Mouse (Mus musculus): ENCODE measurements at regions not wholly inside any gene's neighbourhood (a gene's known extent, or its start where the extent isn't known, plus 50 kb on each side); places are given as distances from the start of the nearest gene placed in this dataset.

- TF ChIP-seq POLR2A (IDR thresholded peaks at IDR 0.05; ENCODE audit: low read depth, low read length): no peak
- no peak for TF ChIP-seq CTCF (IDR thresholded peaks at IDR 0.05; ENCODE audit: extremely low read depth, insufficient read length, insufficient replicate concordance, low read depth, low read length)
Observed at GRCm38 (mm10) chr3:128723100-128723499, 476.6 kb upstream of the Pitx2 start.

Data from small intestine, adult 2 months (tissue).